Mouse (Mus musculus): ENCODE data around the gene Ispd. TPM values are rescaled to one million over a fixed set of nuclear protein-coding genes. Genes with fewer than 3 reads are reported as not detected.

The Ispd gene
- polyA plus RNA-seq, 1 experiment from 2014 or later, result 8.2 TPM

DNA sequence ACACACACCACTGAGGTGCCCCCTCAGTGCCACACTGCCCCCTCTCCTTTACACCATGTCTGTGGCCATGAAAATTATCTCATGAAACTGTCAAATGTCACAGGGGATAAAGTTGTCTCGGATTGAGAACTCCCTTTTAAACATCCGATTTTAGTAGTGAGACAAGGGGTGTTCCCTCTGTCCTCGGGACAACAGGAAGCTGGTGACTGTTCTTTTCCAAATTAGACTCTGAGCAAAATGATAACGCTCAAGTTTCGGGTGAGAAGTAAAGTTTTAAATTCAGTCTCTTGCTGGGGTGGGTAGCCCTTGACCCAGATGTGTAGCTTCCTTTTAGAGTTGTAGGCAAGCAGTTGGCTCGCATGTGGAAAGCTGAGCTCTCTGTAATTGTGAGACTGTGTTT, 96.3 kb downstream of the Ispd start:
- Histone ChIP-seq H3K4me2 (ENCODE audit: low read depth, low read length, severe bottlenecking) (no peak overlapping the region), H3K36me3 (ENCODE audit: control insufficient read depth, insufficient read depth, low read length) (no peaks in the 10 kb centered on the region), H3K27ac (ENCODE audit: low read depth, low read length) (no peak overlapping the region), H3K4me1 (replicated peaks; ENCODE audit: control insufficient read depth, insufficient read depth, low read length) (no peaks in the 10 kb centered on the region), H3K9ac (ENCODE audit: low read length) (no peak overlapping the region), H3K9me3 (ENCODE audit: control insufficient read depth, low read length) (no peaks in the 10 kb centered on the region), H3K27me3 (ENCODE audit: control insufficient read depth, insufficient read depth, low read length) (no peaks in the 10 kb centered on the region), H3K4me3 (ENCODE audit: low read depth, low read length) (no peak overlapping the region)
- DNase-seq (ENCODE audit: low spot score), result no peak
- ATAC-seq (replicated peaks; ENCODE audit: low FRiP score), result no peak
- 77% methylated on average over 6 of the region's 6 CpGs for WGBS

DNA sequence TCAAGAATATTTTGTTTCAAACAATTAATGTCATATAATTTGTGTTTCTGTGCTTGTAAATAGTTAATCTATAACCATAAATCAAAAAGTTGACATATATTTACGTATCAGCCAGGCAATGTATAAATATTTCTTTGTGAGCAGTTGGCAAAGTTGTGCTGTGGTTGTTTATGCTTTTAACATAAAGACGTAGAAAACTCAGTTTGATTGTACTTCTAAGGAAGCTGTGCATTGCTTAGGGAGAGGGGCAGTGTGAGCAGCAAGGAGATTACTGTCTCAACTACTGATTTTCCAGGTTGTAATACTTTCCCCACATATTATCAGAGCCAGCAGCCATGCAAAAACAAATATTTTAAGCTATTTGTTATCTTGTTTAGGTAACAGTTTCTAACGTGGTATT, 96.7 kb downstream of the Ispd start:
- ATAC-seq (replicated peaks; ENCODE audit: low FRiP score) (no peak), DNase-seq (ENCODE audit: low spot score) (no peak)
- Histone ChIP-seq H3K27me3 (ENCODE audit: control insufficient read depth, insufficient read depth, low read length) (no peaks in the 10 kb centered on the region), H3K27ac (ENCODE audit: low read depth, low read length) (no peak overlapping the region), H3K4me3 (ENCODE audit: low read depth, low read length) (no peak overlapping the region), H3K9me3 (ENCODE audit: control insufficient read depth, low read length) (no peaks in the 10 kb centered on the region), H3K4me1 (replicated peaks; ENCODE audit: control insufficient read depth, insufficient read depth, low read length) (no peaks in the 10 kb centered on the region), H3K36me3 (ENCODE audit: control insufficient read depth, insufficient read depth, low read length) (no peaks in the 10 kb centered on the region), H3K4me2 (ENCODE audit: low read depth, low read length, severe bottlenecking) (no peak overlapping the region), H3K9ac (ENCODE audit: low read length) (no peak overlapping the region)
- 83% methylated on average over 3 of the region's 3 CpGs for WGBS

GRCm38 (mm10) chr12:36481742-36482141, 100.5 kb downstream of the Ispd start:
- Histone ChIP-seq H3K36me3 (ENCODE audit: control insufficient read depth, insufficient read depth, low read length) (no peaks in the 10 kb centered on the region), H3K9ac (ENCODE audit: low read length) (no peak overlapping the region), H3K27ac (ENCODE audit: low read depth, low read length) (no peak overlapping the region), H3K4me3 (ENCODE audit: low read depth, low read length) (no peak overlapping the region), H3K4me1 (replicated peaks; ENCODE audit: control insufficient read depth, insufficient read depth, low read length) (no peaks in the 10 kb centered on the region), H3K9me3 (ENCODE audit: control insufficient read depth, low read length) (no peaks in the 10 kb centered on the region), H3K27me3 (ENCODE audit: control insufficient read depth, insufficient read depth, low read length) (no peaks in the 10 kb centered on the region), H3K4me2 (ENCODE audit: low read depth, low read length, severe bottlenecking) (no peak overlapping the region)
- DNase-seq (ENCODE audit: low spot score) (no peak), ATAC-seq (replicated peaks; ENCODE audit: low FRiP score) (no peak)
- 87% methylated on average over 3 of the region's 3 CpGs for WGBS

- H3K9ac ChIP-seq (ENCODE audit: low read length), result no peak overlapping the region
- no peaks in the 10 kb centered on the region for H3K4me1 ChIP-seq (replicated peaks; ENCODE audit: control insufficient read depth, insufficient read depth, low read length)
- no peaks in the 10 kb centered on the region for H3K27me3 ChIP-seq (ENCODE audit: control insufficient read depth, insufficient read depth, low read length)
- H3K4me2 ChIP-seq (ENCODE audit: low read depth, low read length, severe bottlenecking), result no peak overlapping the region
- no peak overlapping the region for H3K4me3 ChIP-seq (ENCODE audit: low read depth, low read length)
- H3K9me3 ChIP-seq (ENCODE audit: control insufficient read depth, low read length), result no peaks in the 10 kb centered on the region
- WGBS, result 44% methylated on average over 2 of the region's 2 CpGs
- ATAC-seq (replicated peaks; ENCODE audit: low FRiP score) (no peak), DNase-seq (ENCODE audit: low spot score) (no peak)
- no peaks in the 10 kb centered on the region for H3K36me3 ChIP-seq (ENCODE audit: control insufficient read depth, insufficient read depth, low read length)
- no peak overlapping the region for H3K27ac ChIP-seq (ENCODE audit: low read depth, low read length)
Observed at GRCm38 (mm10) chr12:36483346-36483745, 102.1 kb downstream of the Ispd start.

DNA sequence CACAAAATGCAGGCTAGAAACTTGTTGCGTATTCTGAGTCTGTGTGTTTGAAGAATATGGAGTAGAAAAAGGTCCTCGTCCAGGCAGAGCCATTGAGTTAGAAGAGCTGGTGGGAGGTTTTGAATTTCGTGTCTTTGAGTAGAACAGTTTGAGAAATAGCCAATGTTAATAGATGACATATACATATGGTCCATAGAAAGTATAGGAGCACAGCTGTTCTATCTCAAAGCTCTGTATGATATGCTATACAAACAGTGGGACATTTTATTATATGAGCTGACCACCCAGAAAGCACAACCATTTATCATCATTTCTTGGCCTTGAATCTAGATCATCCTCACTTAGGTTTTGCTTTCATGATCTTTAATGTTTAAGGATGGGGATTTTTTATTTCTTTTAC, 116.3 kb downstream of the Ispd start:
- 84% methylated on average over 3 of the region's 3 CpGs for WGBS
- H3K36me3 ChIP-seq (ENCODE audit: control insufficient read depth, insufficient read depth, low read length), result no peaks in the 10 kb centered on the region
- H3K4me1 ChIP-seq (replicated peaks; ENCODE audit: control insufficient read depth, insufficient read depth, low read length), result no peaks in the 10 kb centered on the region
- H3K27ac ChIP-seq (ENCODE audit: low read depth, low read length), result no peak overlapping the region
- H3K4me3 ChIP-seq (ENCODE audit: low read depth, low read length), result no peak overlapping the region
- no peaks in the 10 kb centered on the region for H3K27me3 ChIP-seq (ENCODE audit: control insufficient read depth, insufficient read depth, low read length)
- no peak overlapping the region for H3K4me2 ChIP-seq (ENCODE audit: low read depth, low read length, severe bottlenecking)
- DNase-seq (ENCODE audit: low spot score) (no peak), ATAC-seq (replicated peaks; ENCODE audit: low FRiP score) (no peak)
- no peaks in the 10 kb centered on the region for H3K9me3 ChIP-seq (ENCODE audit: control insufficient read depth, low read length)
- H3K9ac ChIP-seq (ENCODE audit: low read length), result no peak overlapping the region

DNA sequence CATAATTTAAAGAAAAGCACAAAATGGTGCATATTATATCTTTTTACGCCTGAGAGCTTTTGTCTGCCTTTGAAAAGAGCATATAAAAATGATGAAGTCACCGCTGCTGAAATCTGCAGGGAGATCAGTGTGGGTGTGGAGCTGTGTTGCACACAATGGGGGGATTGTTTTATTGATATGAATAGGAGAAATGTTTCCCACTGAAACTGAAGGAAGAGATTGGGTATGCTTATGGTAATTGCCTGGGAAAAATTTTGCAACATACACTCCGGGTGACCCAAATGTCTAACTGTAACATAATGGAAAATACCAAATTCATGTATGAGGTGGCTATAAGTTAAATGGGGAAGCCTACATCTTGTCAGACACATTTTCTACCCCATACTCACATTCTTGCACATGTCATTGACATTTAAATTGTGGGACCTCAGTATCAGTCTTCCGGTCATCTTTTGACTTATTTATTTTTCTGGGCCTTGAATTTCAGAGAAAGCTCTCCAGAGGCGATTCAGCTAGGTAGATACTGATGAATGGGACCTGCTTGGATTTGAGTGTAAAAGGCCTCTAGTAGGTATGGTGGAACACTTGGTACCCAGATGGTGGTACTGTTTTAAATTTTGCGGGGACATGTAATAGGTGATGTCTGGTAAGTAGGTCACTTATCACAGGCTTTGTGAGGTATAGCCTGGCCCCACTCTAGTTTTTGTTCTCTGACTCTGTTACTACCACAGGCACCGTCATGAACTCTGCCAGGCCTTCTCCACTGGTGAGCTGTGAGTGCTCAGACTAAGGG, 126.1 kb downstream of the Ispd start:
- 82% methylated on average over 7 of the region's 7 CpGs for WGBS
- ATAC-seq (replicated peaks; ENCODE audit: low FRiP score) (no peak), DNase-seq (ENCODE audit: low spot score) (no peak)
- 0 out of 2 replicates have a peak, but pooled peaks cover 1% of the 10 kb centered on the region for H3K4me1 ChIP-seq (replicated peaks; ENCODE audit: control insufficient read depth, insufficient read depth, low read length)
- H3K4me3 ChIP-seq (ENCODE audit: low read depth, low read length), result no peak overlapping the region
- no peaks in the 10 kb centered on the region for H3K36me3 ChIP-seq (ENCODE audit: control insufficient read depth, insufficient read depth, low read length)
- H3K9me3 ChIP-seq (ENCODE audit: control insufficient read depth, low read length), result no peaks in the 10 kb centered on the region
- H3K4me2 ChIP-seq (ENCODE audit: low read depth, low read length, severe bottlenecking), result no peak overlapping the region
- no peaks in the 10 kb centered on the region for H3K27me3 ChIP-seq (ENCODE audit: control insufficient read depth, insufficient read depth, low read length)
- H3K27ac ChIP-seq (ENCODE audit: low read depth, low read length), result no peak overlapping the region
- H3K9ac ChIP-seq (ENCODE audit: low read length), result no peak overlapping the region

DNA sequence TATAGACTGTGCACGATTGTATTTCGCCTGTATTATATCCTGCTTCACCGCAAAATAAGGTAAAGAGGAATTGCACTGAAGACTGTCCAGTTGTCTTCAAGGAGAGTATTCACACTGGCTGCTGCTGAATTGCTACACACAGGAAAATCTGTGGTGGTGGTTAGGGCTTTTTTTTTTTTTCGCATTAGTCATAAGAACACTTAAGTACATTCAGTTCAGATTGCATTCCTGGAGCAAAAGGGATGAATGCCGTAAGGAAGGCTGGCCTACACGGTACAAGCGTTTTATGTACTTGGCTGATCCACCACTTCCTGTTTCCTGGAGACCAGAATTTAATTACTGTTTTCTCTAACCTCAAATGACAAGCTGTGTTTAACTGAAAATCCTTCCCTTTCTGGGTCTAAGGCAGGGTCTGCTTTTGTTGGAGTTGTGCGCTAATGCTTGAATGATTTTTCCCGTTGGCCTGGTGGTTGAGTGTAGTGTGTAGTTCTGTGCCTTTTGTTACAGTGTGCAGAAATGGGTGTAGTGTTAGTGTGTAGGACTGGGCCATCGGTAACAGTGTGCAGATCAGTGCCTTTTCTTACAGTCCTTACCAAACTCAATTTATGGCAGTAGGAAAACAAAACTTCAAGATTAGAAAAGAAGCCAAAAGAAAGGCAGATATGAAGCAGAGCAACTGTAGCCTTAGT, 128.8 kb downstream of the Ispd start:
- Histone ChIP-seq H3K27ac (ENCODE audit: low read depth, low read length) (no peak overlapping the region), H3K4me3 (ENCODE audit: low read depth, low read length) (no peak overlapping the region), H3K9ac (ENCODE audit: low read length) (no peak overlapping the region), H3K4me1 (replicated peaks; ENCODE audit: control insufficient read depth, insufficient read depth, low read length) (0 out of 2 replicates have a peak, but pooled peaks cover 1% of the 10 kb centered on the region), H3K9me3 (ENCODE audit: control insufficient read depth, low read length) (no peaks in the 10 kb centered on the region), H3K36me3 (ENCODE audit: control insufficient read depth, insufficient read depth, low read length) (no peaks in the 10 kb centered on the region), H3K27me3 (ENCODE audit: control insufficient read depth, insufficient read depth, low read length) (no peaks in the 10 kb centered on the region), H3K4me2 (ENCODE audit: low read depth, low read length, severe bottlenecking) (no peak overlapping the region)
- 85% methylated on average over 10 of the region's 10 CpGs for WGBS
- DNase-seq (ENCODE audit: low spot score) (no peak), ATAC-seq (replicated peaks; ENCODE audit: low FRiP score) (no peak)

- Histone ChIP-seq H3K36me3 (ENCODE audit: control insufficient read depth, insufficient read depth, low read length) (no peaks in the 10 kb centered on the region), H3K27ac (ENCODE audit: low read depth, low read length) (no peak overlapping the region), H3K4me3 (ENCODE audit: low read depth, low read length) (no peak overlapping the region), H3K9me3 (ENCODE audit: control insufficient read depth, low read length) (no peaks in the 10 kb centered on the region), H3K27me3 (ENCODE audit: control insufficient read depth, insufficient read depth, low read length) (no peaks in the 10 kb centered on the region), H3K4me2 (ENCODE audit: low read depth, low read length, severe bottlenecking) (no peak overlapping the region), H3K4me1 (replicated peaks; ENCODE audit: control insufficient read depth, insufficient read depth, low read length) (no peaks in the 10 kb centered on the region), H3K9ac (ENCODE audit: low read length) (no peak overlapping the region)
- WGBS, result 91% methylated on average over 2 of the region's 2 CpGs
- DNase-seq (ENCODE audit: low spot score) (no peak), ATAC-seq (replicated peaks; ENCODE audit: low FRiP score) (no peak)
Observed at GRCm38 (mm10) chr12:36521774-36522173, 140.5 kb downstream of the Ispd start.

DNA sequence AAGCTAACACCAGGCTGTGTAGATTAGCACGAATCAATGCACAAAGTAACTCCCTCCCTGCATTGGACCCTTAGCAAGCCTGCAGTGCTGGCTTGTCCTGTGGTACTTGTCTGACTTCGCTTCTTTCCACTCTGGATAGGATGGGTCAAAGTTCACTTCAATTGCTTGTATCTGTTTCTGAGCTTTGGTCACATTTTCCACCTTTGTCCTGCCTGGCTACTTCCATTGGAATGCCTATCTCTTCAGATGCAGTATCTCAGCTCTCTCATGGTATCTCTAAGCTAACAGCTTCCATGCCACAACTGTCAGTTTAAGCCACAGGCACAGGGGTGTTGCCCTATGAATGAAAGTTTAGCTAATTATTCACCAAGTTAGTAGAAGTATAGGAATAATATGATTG, 142.3 kb downstream of the Ispd start:
- DNase-seq (ENCODE audit: low spot score) (no peak), ATAC-seq (replicated peaks; ENCODE audit: low FRiP score) (no peak)
- WGBS, result 91% methylated on average over 2 of the region's 2 CpGs
- Histone ChIP-seq H3K4me2 (ENCODE audit: low read depth, low read length, severe bottlenecking) (no peak overlapping the region), H3K36me3 (ENCODE audit: control insufficient read depth, insufficient read depth, low read length) (no peaks in the 10 kb centered on the region), H3K27me3 (ENCODE audit: control insufficient read depth, insufficient read depth, low read length) (no peaks in the 10 kb centered on the region), H3K4me1 (replicated peaks; ENCODE audit: control insufficient read depth, insufficient read depth, low read length) (no peaks in the 10 kb centered on the region), H3K9ac (ENCODE audit: low read length) (no peak overlapping the region), H3K9me3 (ENCODE audit: control insufficient read depth, low read length) (no peaks in the 10 kb centered on the region), H3K27ac (ENCODE audit: low read depth, low read length) (no peak overlapping the region), H3K4me3 (ENCODE audit: low read depth, low read length) (no peak overlapping the region)

All from forebrain, embryonic 11.5 days (tissue).